Mouse (Mus musculus) heart, postnatal 4 days (tissue): ENCODE measurements at regions not wholly inside any gene's neighbourhood (a gene's known extent, or its start where the extent isn't known, plus 50 kb on each side); places are given as distances from the start of the nearest gene placed in this dataset.

Experiments used
- DNase-seq: peaks from one replicate; pipeline ENCODE4 v3.0.0; 2021

GRCm38 (mm10) chr12:26533641-26534151 is 64.7 kb downstream of the Cmpk2 start:
- no peak for DNase-seq

DNA sequence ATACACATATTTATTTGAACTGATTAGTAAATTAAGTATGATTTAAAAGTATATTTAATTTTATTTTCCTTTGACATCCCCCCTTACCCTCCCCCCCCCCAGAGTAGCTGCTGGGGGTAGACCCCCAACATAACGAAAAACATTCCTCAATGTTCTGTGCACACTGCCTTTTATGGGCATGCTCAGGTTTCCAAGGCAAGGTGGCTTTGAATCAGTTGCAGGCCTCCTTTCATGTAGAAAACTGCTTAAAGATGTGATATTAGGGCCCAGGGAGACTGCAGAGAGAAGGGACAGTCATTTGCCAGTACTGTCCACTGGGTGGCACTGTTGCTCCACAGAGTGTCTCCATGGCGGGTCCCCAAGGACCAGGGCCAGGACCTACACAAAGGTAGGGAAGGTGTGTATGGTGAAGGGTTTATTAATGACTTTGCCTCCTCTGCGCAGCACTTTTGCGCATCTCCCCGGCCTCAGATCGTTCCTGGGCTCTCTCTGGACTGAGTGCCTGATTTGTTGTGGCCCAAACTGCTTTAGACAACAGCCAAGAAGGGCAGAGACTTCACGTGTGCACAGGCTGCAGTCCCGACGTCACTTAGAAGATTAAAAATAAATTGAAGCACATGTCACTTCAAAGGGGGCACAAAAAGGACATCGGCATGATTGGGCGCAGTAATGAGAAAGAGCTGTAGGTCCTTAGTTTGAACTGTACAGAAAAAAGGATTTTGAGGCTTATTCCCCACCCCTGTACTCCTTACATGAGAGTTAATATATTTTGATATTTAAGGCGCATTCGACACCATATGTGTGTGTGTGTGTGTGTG is 64.0 kb downstream of the Cmpk2 start:
- peak; percentile 85 for DNase-seq

- no peak for DNase-seq
Measured at GRCm38 (mm10) chr12:26532076-26532475, 63.1 kb downstream of the Cmpk2 start.
